Mouse (Mus musculus): ENCODE measurements around the gene Pxt1. TPM values are rescaled to one million over a fixed set of nuclear protein-coding genes. Genes with fewer than 3 reads are reported as not detected.

Gene Pxt1
- polyA plus RNA-seq, 1 experiment from 2014 or later, result not detected

DNA sequence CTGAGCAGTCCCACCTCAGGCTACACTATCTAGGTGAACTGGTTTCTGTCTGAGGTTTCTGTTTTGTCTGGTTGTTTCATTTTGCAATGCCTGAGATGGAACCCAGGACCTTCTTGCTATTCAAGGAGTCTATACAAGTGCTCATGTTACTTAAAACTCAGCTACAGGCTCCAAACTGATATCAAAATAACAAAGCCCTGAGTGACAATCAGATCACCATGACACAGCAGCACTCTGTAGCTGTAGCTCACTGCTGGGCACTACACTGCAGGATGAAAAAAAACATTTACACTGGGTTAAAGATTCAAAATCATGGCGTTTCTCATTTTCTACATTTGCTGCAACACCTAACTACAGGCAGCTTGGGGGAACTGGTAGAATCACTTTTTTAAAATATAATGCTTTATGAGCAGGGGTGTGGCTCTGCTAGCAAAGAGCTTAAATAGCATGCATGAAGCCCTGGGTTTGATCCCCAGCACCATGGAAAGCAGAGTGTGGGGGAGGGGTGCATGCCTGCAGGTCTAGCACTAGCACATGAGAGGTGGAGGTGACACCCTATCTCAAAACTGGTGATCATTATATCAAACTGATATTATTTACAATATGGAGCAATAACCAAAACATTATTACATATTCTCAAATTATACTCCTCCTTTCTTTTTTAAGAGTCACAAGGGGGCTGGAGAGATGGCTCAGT lies 41.2 kb upstream of the Pxt1 start:
- Histone ChIP-seq H3K9me3 (ENCODE audit: control insufficient read depth, low read depth, low read length) (no peaks in the 10 kb centered on the region), H3K4me2 (replicated peaks; ENCODE audit: low read depth, low read length) (no peak overlapping the region), H3K4me3 (ENCODE audit: low read depth, low read length) (no peak overlapping the region), H3K9ac (replicated peaks; ENCODE audit: low read depth, low read length) (no peak overlapping the region), H3K4me1 (ENCODE audit: control insufficient read depth, insufficient read depth, low read length) (no peaks in the 10 kb centered on the region), H3K27ac (ENCODE audit: low read length) (no peak overlapping the region), H3K27me3 (ENCODE audit: control insufficient read depth, insufficient read depth, low read length) (no peaks in the 10 kb centered on the region), H3K36me3 (ENCODE audit: control insufficient read depth, insufficient read depth, low read length) (peaks cover 52% of the 10 kb centered on the region)
- ATAC-seq (ENCODE audit: insufficient number of reproducible peaks, insufficient read depth, low FRiP score, low read depth), result no peak
- WGBS, result 70% methylated on average over 1 of the region's 1 CpGs

GRCm38 (mm10) chr17:28982591-28982990 lies 39.0 kb upstream of the Pxt1 start:
- no peaks in the 10 kb centered on the region for H3K4me1 ChIP-seq (ENCODE audit: control insufficient read depth, insufficient read depth, low read length)
- 12% methylated on average over 4 of the region's 4 CpGs for WGBS
- ATAC-seq (ENCODE audit: insufficient number of reproducible peaks, insufficient read depth, low FRiP score, low read depth), result no peak
- no peak overlapping the region for H3K27ac ChIP-seq (ENCODE audit: low read length)
- H3K4me3 ChIP-seq (ENCODE audit: low read depth, low read length), result no peak overlapping the region
- peaks cover 54% of the 10 kb centered on the region for H3K36me3 ChIP-seq (ENCODE audit: control insufficient read depth, insufficient read depth, low read length)
- H3K27me3 ChIP-seq (ENCODE audit: control insufficient read depth, insufficient read depth, low read length), result no peaks in the 10 kb centered on the region
- no peak overlapping the region for H3K4me2 ChIP-seq (replicated peaks; ENCODE audit: low read depth, low read length)
- H3K9me3 ChIP-seq (ENCODE audit: control insufficient read depth, low read depth, low read length), result no peaks in the 10 kb centered on the region
- H3K9ac ChIP-seq (replicated peaks; ENCODE audit: low read depth, low read length), result no peak overlapping the region

DNA sequence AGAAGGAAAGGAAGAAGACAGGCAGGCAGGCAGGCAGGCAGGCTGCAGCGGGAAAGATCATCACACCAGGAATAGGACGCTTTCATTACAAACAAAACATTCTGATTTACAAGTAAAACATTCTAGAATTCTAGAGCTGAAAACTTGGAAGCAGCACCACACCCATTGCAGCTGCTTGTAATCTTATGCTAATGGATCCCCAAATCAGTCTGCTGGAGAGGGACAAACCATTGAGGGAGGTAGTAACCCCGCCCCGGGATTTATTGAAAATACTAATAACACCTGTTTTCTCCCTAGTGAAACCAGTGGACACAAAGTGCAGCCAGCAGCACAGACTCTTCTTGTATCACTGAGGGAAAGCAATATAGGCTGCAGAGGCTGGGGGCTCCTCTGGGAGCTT lies 37.4 kb upstream of the Pxt1 start:
- no peaks in the 10 kb centered on the region for H3K9me3 ChIP-seq (ENCODE audit: control insufficient read depth, low read depth, low read length)
- H3K9ac ChIP-seq (replicated peaks; ENCODE audit: low read depth, low read length), result no peak overlapping the region
- WGBS, result 87% methylated on average over 4 of the region's 4 CpGs
- H3K4me2 ChIP-seq (replicated peaks; ENCODE audit: low read depth, low read length), result no peak overlapping the region
- no peak overlapping the region for H3K27ac ChIP-seq (ENCODE audit: low read length)
- no peaks in the 10 kb centered on the region for H3K27me3 ChIP-seq (ENCODE audit: control insufficient read depth, insufficient read depth, low read length)
- no peak for ATAC-seq (ENCODE audit: insufficient number of reproducible peaks, insufficient read depth, low FRiP score, low read depth)
- no peaks in the 10 kb centered on the region for H3K4me1 ChIP-seq (ENCODE audit: control insufficient read depth, insufficient read depth, low read length)
- H3K4me3 ChIP-seq (ENCODE audit: low read depth, low read length), result no peak overlapping the region
- peaks cover 49% of the 10 kb centered on the region for H3K36me3 ChIP-seq (ENCODE audit: control insufficient read depth, insufficient read depth, low read length)

DNA sequence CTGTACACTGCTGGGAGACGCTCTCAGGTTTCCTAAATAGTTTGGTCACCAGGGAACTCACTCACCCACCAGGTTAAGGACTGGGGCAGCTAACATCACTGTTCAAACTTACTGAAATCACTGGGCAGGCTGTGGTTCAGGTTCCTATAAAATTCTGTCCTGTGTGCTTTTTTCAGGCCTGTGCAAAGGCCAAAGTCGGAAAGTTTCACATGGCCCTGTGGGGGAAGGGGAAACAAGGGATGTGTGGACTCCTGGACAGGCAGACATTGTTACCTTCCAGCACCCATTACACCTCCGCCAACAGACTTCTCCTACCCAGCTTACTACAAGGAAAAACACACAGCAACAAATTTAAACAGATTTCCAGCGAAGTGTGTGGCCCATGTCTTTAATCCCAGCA lies 35.5 kb upstream of the Pxt1 start:
- Histone ChIP-seq H3K9ac (replicated peaks; ENCODE audit: low read depth, low read length) (no peak overlapping the region), H3K36me3 (ENCODE audit: control insufficient read depth, insufficient read depth, low read length) (peaks cover 61% of the 10 kb centered on the region)
- no peak for ATAC-seq (ENCODE audit: insufficient number of reproducible peaks, insufficient read depth, low FRiP score, low read depth)

GRCm38 (mm10) chr17:28970122-28970521 lies 26.5 kb upstream of the Pxt1 start:
- Histone ChIP-seq H3K9me3 (ENCODE audit: control insufficient read depth, low read depth, low read length) (no peaks in the 10 kb centered on the region), H3K4me3 (ENCODE audit: low read depth, low read length) (no peak overlapping the region), H3K27ac (ENCODE audit: low read length) (no peak overlapping the region), H3K4me2 (replicated peaks; ENCODE audit: low read depth, low read length) (no peak overlapping the region), H3K4me1 (ENCODE audit: control insufficient read depth, insufficient read depth, low read length) (no peaks in the 10 kb centered on the region), H3K27me3 (ENCODE audit: control insufficient read depth, insufficient read depth, low read length) (no peaks in the 10 kb centered on the region), H3K36me3 (ENCODE audit: control insufficient read depth, insufficient read depth, low read length) (peaks cover 91% of the 10 kb centered on the region), H3K9ac (replicated peaks; ENCODE audit: low read depth, low read length) (no peak overlapping the region)
- no peak for ATAC-seq (ENCODE audit: insufficient number of reproducible peaks, insufficient read depth, low FRiP score, low read depth)

More for the DNA sequence above, 35.5 kb upstream of the Pxt1 start:
- WGBS, result 90% methylated on average over 4 of the region's 4 CpGs
- no peaks in the 10 kb centered on the region for H3K9me3 ChIP-seq (ENCODE audit: control insufficient read depth, low read depth, low read length)
- no peaks in the 10 kb centered on the region for H3K27me3 ChIP-seq (ENCODE audit: control insufficient read depth, insufficient read depth, low read length)
- no peak overlapping the region for H3K4me3 ChIP-seq (ENCODE audit: low read depth, low read length)
- no peaks in the 10 kb centered on the region for H3K4me1 ChIP-seq (ENCODE audit: control insufficient read depth, insufficient read depth, low read length)
- no peak overlapping the region for H3K27ac ChIP-seq (ENCODE audit: low read length)
- H3K4me2 ChIP-seq (replicated peaks; ENCODE audit: low read depth, low read length), result no peak overlapping the region

DNA sequence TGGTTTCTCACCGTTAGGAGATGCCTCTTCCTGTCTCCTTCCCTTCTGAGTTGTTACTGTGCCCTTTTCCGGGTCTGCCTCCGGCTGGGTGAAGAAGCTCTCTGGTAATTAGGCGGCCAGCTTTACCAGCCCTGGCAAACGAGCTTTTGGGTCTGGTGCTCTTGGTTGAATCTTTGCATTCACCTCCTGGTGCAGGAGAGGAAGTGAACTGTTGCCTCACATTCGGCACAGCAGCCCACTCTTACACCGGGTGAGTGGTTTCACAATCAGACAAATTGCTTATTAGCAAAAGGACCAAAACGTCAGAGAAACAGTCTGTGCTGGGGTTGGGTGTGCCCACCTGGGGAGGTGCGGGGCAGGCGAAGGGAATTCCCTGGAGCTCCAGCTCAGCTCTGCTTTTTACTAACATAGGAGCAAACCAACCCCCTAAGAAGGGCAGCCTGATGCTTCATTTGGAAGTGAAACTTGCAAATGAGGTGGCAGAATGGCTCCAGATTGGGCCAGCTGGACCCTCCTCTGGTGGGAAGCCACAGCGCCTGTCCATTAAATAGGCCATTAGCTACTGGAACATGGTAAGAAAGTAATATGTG lies 23.5 kb upstream of the Pxt1 start:
- WGBS, result 79% methylated on average over 11 of the region's 11 CpGs
- H3K9me3 ChIP-seq (ENCODE audit: control insufficient read depth, low read depth, low read length), result no peaks in the 10 kb centered on the region
- peaks cover 90% of the 10 kb centered on the region for H3K36me3 ChIP-seq (ENCODE audit: control insufficient read depth, insufficient read depth, low read length)

GRCm38 (mm10) chr17:28961596-28961995 lies 18.0 kb upstream of the Pxt1 start:
- no peaks in the 10 kb centered on the region for H3K4me1 ChIP-seq (ENCODE audit: control insufficient read depth, insufficient read depth, low read length)
- H3K9me3 ChIP-seq (ENCODE audit: control insufficient read depth, low read depth, low read length), result no peaks in the 10 kb centered on the region
- H3K4me3 ChIP-seq (ENCODE audit: low read depth, low read length), result no peak overlapping the region
- H3K9ac ChIP-seq (replicated peaks; ENCODE audit: low read depth, low read length), result no peak overlapping the region
- 83% methylated on average over 10 of the region's 10 CpGs for WGBS
- no peak overlapping the region for H3K27ac ChIP-seq (ENCODE audit: low read length)
- no peak overlapping the region for H3K4me2 ChIP-seq (replicated peaks; ENCODE audit: low read depth, low read length)
- ATAC-seq (ENCODE audit: insufficient number of reproducible peaks, insufficient read depth, low FRiP score, low read depth), result no peak
- H3K27me3 ChIP-seq (ENCODE audit: control insufficient read depth, insufficient read depth, low read length), result no peaks in the 10 kb centered on the region
- H3K36me3 ChIP-seq (ENCODE audit: control insufficient read depth, insufficient read depth, low read length), result peaks cover 52% of the 10 kb centered on the region

More for the DNA sequence above, 23.5 kb upstream of the Pxt1 start:
- no peaks in the 10 kb centered on the region for H3K4me1 ChIP-seq (ENCODE audit: control insufficient read depth, insufficient read depth, low read length)
- H3K4me3 ChIP-seq (ENCODE audit: low read depth, low read length), result no peak overlapping the region
- H3K4me2 ChIP-seq (replicated peaks; ENCODE audit: low read depth, low read length), result no peak overlapping the region
- H3K9ac ChIP-seq (replicated peaks; ENCODE audit: low read depth, low read length), result no peak overlapping the region
- no peak overlapping the region for H3K27ac ChIP-seq (ENCODE audit: low read length)
- no peak for ATAC-seq (ENCODE audit: insufficient number of reproducible peaks, insufficient read depth, low FRiP score, low read depth)
- no peaks in the 10 kb centered on the region for H3K27me3 ChIP-seq (ENCODE audit: control insufficient read depth, insufficient read depth, low read length)

DNA sequence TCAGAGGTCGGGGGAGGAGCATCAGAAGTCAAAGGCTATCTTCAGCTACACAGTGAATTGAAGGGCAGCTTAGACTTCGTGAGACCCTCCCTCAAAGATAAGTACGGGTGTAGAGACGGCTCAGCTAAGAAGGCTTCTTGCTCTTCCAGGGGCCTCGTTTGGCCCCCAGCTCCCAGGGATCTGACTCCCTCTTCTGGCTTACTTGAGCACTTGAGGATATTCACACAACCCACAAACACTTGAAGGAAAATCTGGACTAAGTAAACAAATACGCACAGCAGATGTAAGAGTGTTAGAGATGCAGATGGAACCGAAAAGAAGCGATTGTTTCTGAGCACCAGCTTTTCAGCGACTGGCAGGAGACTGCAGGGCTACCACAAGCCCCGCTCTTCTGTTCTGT lies 17.0 kb upstream of the Pxt1 start:
- H3K27ac ChIP-seq (ENCODE audit: low read length), result no peak overlapping the region
- 53% methylated on average over 10 of the region's 10 CpGs for WGBS
- H3K4me3 ChIP-seq (ENCODE audit: low read depth, low read length), result no peak overlapping the region
- no peak for ATAC-seq (ENCODE audit: insufficient number of reproducible peaks, insufficient read depth, low FRiP score, low read depth)
- H3K9ac ChIP-seq (replicated peaks; ENCODE audit: low read depth, low read length), result no peak overlapping the region
- no peaks in the 10 kb centered on the region for H3K27me3 ChIP-seq (ENCODE audit: control insufficient read depth, insufficient read depth, low read length)
- H3K9me3 ChIP-seq (ENCODE audit: control insufficient read depth, low read depth, low read length), result no peaks in the 10 kb centered on the region
- no peak overlapping the region for H3K4me2 ChIP-seq (replicated peaks; ENCODE audit: low read depth, low read length)
- no peaks in the 10 kb centered on the region for H3K4me1 ChIP-seq (ENCODE audit: control insufficient read depth, insufficient read depth, low read length)
- H3K36me3 ChIP-seq (ENCODE audit: control insufficient read depth, insufficient read depth, low read length), result peaks cover 43% of the 10 kb centered on the region

- no peak for ATAC-seq (ENCODE audit: insufficient number of reproducible peaks, insufficient read depth, low FRiP score, low read depth)
- no peaks in the 10 kb centered on the region; the same call in 1 of the 2 replicates for H3K36me3 ChIP-seq (ENCODE audit: control insufficient read depth, insufficient read depth, low read length)
- H3K4me1 ChIP-seq (ENCODE audit: control insufficient read depth, insufficient read depth, low read length), result peaks cover 14% of the 10 kb centered on the region
- 91% methylated on average over 9 of the region's 9 CpGs for WGBS
- no peaks in the 10 kb centered on the region for H3K27me3 ChIP-seq (ENCODE audit: control insufficient read depth, insufficient read depth, low read length)
- no peak overlapping the region for H3K4me3 ChIP-seq (ENCODE audit: low read depth, low read length)
- no peak overlapping the region for H3K27ac ChIP-seq (ENCODE audit: low read length)
- H3K9me3 ChIP-seq (ENCODE audit: control insufficient read depth, low read depth, low read length), result no peaks in the 10 kb centered on the region
- no peak overlapping the region for H3K9ac ChIP-seq (replicated peaks; ENCODE audit: low read depth, low read length)
- H3K4me2 ChIP-seq (replicated peaks; ENCODE audit: low read depth, low read length), result no peak overlapping the region
Measured at GRCm38 (mm10) chr17:28954416-28954815, 10.8 kb upstream of the Pxt1 start.

Measured in stomach, embryonic 14.5 days (tissue).